Mouse (Mus musculus): ENCODE data around the gene Nop2. TPM values are rescaled to one million over a fixed set of nuclear protein-coding genes. Genes with fewer than 3 reads are reported as not detected.
A peak's percentile ranks its signal among the peaks of the same experiment; 100 is the strongest.

Nop2 gene
- polyA plus RNA-seq (2015; fragmentation: Nextera tagmentation; extraction: Ambion mirVana): 21.9 and 22.6 TPM in 2 replicates

GRCm38 (mm10) chr6:125131302-125132156 is at the start of gene Nop2:
Nop2 (plus strand) TSS chr6:125131909.
- peak; percentile 94 for ATAC-seq
- peaks cover 64% of the 10 kb centered on the region for H3K36me3 ChIP-seq (ENCODE audit: control insufficient read depth, insufficient read depth)

GRCm38 (mm10) chr6:125082801-125083386 is 48.8 kb upstream of the Nop2 start:
- ATAC-seq: no peak
- Histone ChIP-seq H3K27ac (ENCODE audit: low read depth, low read length) (no peak overlapping the region), H3K9me3 (ENCODE audit: control insufficient read depth) (no peaks in the 10 kb centered on the region), H3K4me3 (ENCODE audit: low read depth, low read length) (no peak overlapping the region), H3K9ac (ENCODE audit: low read depth, low read length) (no peak overlapping the region), H3K27me3 (replicated peaks; ENCODE audit: control insufficient read depth, insufficient read depth, low read length) (no peaks in the 10 kb centered on the region), H3K4me1 (replicated peaks; ENCODE audit: control insufficient read depth, insufficient read depth, low read length) (peaks cover 8% of the 10 kb centered on the region; the same call in 1 of the 2 replicates), H3K36me3 (ENCODE audit: control insufficient read depth, insufficient read depth) (peaks cover 13% of the 10 kb centered on the region; the same call in 1 of the 2 replicates), H3K4me2 (replicated peaks; ENCODE audit: low read depth) (no peak overlapping the region)
- 84% methylated on average over 7 of the region's 7 CpGs for whole genome bisulfite sequencing
- TF ChIP-seq CTCF (IDR thresholded peaks at IDR 0.05; ENCODE audit: low read depth): no peak

More at GRCm38 (mm10) chr6:125131302-125132156, at the start of gene Nop2:
- TF ChIP-seq CTCF (IDR thresholded peaks at IDR 0.05; ENCODE audit: low read depth): no peak
- H3K4me3 ChIP-seq (ENCODE audit: low read depth, low read length): peak within 1 kb of the TSS; percentile 83
- peak within 1 kb of the TSS; percentile 88 for H3K27ac ChIP-seq (ENCODE audit: low read depth, low read length)
- H3K4me2 ChIP-seq (replicated peaks; ENCODE audit: low read depth): peak within 1 kb of the TSS; percentile 95
- no peaks in the 10 kb centered on the region for H3K27me3 ChIP-seq (replicated peaks; ENCODE audit: control insufficient read depth, insufficient read depth, low read length)
- H3K4me1 ChIP-seq (replicated peaks; ENCODE audit: control insufficient read depth, insufficient read depth, low read length): no peaks in the 10 kb centered on the region
- WGBS: under 1% methylated on average over 64 of the region's 66 CpGs
- peak within 1 kb of the TSS; percentile 80 for H3K9ac ChIP-seq (ENCODE audit: low read depth, low read length)
- H3K9me3 ChIP-seq (ENCODE audit: control insufficient read depth): no peaks in the 10 kb centered on the region

- ATAC-seq: no peak
- Histone ChIP-seq H3K4me1 (replicated peaks; ENCODE audit: control insufficient read depth, insufficient read depth, low read length) (peaks cover 12% of the 10 kb centered on the region; the same call in 1 of the 2 replicates), H3K9ac (ENCODE audit: low read depth, low read length) (no peak overlapping the region), H3K27ac (ENCODE audit: low read depth, low read length) (no peak overlapping the region), H3K9me3 (ENCODE audit: control insufficient read depth) (no peaks in the 10 kb centered on the region), H3K36me3 (ENCODE audit: control insufficient read depth, insufficient read depth) (peaks cover 13% of the 10 kb centered on the region; the same call in 1 of the 2 replicates), H3K4me2 (replicated peaks; ENCODE audit: low read depth) (no peak overlapping the region), H3K4me3 (ENCODE audit: low read depth, low read length) (no peak overlapping the region), H3K27me3 (replicated peaks; ENCODE audit: control insufficient read depth, insufficient read depth, low read length) (no peaks in the 10 kb centered on the region)
- WGBS: 8% methylated on average over 4 of the region's 4 CpGs
- peak; percentile 94 for TF ChIP-seq CTCF (IDR thresholded peaks at IDR 0.05; ENCODE audit: low read depth)
These were observed 47.3 kb upstream of the Nop2 start for GRCm38 (mm10) chr6:125084424-125084823.

- no peak for ATAC-seq
- Histone ChIP-seq H3K36me3 (ENCODE audit: control insufficient read depth, insufficient read depth) (peaks cover 5% of the 10 kb centered on the region; the same call in 1 of the 2 replicates), H3K27me3 (replicated peaks; ENCODE audit: control insufficient read depth, insufficient read depth, low read length) (no peaks in the 10 kb centered on the region), H3K27ac (ENCODE audit: low read depth, low read length) (peak overlapping the region; percentile 83; the same call in 1 of the 2 replicates), H3K4me2 (replicated peaks; ENCODE audit: low read depth) (no peak overlapping the region), H3K4me1 (replicated peaks; ENCODE audit: control insufficient read depth, insufficient read depth, low read length) (peaks cover 15% of the 10 kb centered on the region; the same call in 1 of the 2 replicates), H3K4me3 (ENCODE audit: low read depth, low read length) (no peak overlapping the region), H3K9me3 (ENCODE audit: control insufficient read depth) (no peaks in the 10 kb centered on the region), H3K9ac (ENCODE audit: low read depth, low read length) (no peak overlapping the region)
- WGBS: 78% methylated on average over 3 of the region's 3 CpGs
- TF ChIP-seq CTCF (IDR thresholded peaks at IDR 0.05; ENCODE audit: low read depth): no peak
These were observed 43.8 kb upstream of the Nop2 start for GRCm38 (mm10) chr6:125087937-125088336.

GRCm38 (mm10) chr6:125088561-125089321 is 43.0 kb upstream of the Nop2 start:
- Histone ChIP-seq H3K9ac (ENCODE audit: low read depth, low read length) (no peak overlapping the region), H3K27ac (ENCODE audit: low read depth, low read length) (peak overlapping the region; percentile 83), H3K9me3 (ENCODE audit: control insufficient read depth) (no peaks in the 10 kb centered on the region), H3K4me1 (replicated peaks; ENCODE audit: control insufficient read depth, insufficient read depth, low read length) (peaks cover 15% of the 10 kb centered on the region; the same call in 1 of the 2 replicates), H3K4me3 (ENCODE audit: low read depth, low read length) (no peak overlapping the region), H3K27me3 (replicated peaks; ENCODE audit: control insufficient read depth, insufficient read depth, low read length) (no peaks in the 10 kb centered on the region), H3K36me3 (ENCODE audit: control insufficient read depth, insufficient read depth) (no peaks in the 10 kb centered on the region), H3K4me2 (replicated peaks; ENCODE audit: low read depth) (peak overlapping the region; percentile 53; the same call in 1 of the 2 replicates)
- WGBS: 2% methylated on average over 20 of the region's 20 CpGs
- TF ChIP-seq CTCF (IDR thresholded peaks at IDR 0.05; ENCODE audit: low read depth): peak; percentile 48
- ATAC-seq: peak; percentile 66
